Mouse (Mus musculus) granulocyte monocyte progenitor cell, adult 5-6 weeks (primary cell): Measurements from ENCODE around the gene Mettl5. TPM values are rescaled to one million over a fixed set of nuclear protein-coding genes. Genes with fewer than 3 reads are reported as not detected.
A peak's percentile ranks its signal among the peaks of the same experiment; 100 is the strongest.

Experiments
- ATAC-seq: replicated peaks from 2 replicates; pipeline ENCODE4 v1.8.0; 2016; ENCODE audit warnings: mild to moderate bottlenecking, moderate TSS enrichment, inconsistent platforms; ENCODE audit not compliant: poor library complexity, severe bottlenecking
- total RNA-seq, 2 experiments: library from RNA; stranded (forward) in 1 of 2; stranded (reverse) in 1 of 2; fragments of 200-712, 200-1000 nt in 1 of 2; fragments of >200 nt in 1 of 2; fragmentation: Nextera tagmentation in 1 of 2; gene quantifications; 2 replicates each; pipeline ENCODE4 v1.2.3; 2014 to 2017

Mettl5 gene
- total RNA-seq, 2 experiments from 2014 or later: 28.7 to 46.0 TPM

GRCm38 (mm10) chr2:69860972-69861452, 24.4 kb downstream of the Mettl5 start:
- ATAC-seq: peak; percentile 81

GRCm38 (mm10) chr2:69857882-69858281, 27.5 kb downstream of the Mettl5 start:
- ATAC-seq: no peak

GRCm38 (mm10) chr2:69856392-69856791, 29.0 kb downstream of the Mettl5 start:
- ATAC-seq: peak; percentile 56

DNA sequence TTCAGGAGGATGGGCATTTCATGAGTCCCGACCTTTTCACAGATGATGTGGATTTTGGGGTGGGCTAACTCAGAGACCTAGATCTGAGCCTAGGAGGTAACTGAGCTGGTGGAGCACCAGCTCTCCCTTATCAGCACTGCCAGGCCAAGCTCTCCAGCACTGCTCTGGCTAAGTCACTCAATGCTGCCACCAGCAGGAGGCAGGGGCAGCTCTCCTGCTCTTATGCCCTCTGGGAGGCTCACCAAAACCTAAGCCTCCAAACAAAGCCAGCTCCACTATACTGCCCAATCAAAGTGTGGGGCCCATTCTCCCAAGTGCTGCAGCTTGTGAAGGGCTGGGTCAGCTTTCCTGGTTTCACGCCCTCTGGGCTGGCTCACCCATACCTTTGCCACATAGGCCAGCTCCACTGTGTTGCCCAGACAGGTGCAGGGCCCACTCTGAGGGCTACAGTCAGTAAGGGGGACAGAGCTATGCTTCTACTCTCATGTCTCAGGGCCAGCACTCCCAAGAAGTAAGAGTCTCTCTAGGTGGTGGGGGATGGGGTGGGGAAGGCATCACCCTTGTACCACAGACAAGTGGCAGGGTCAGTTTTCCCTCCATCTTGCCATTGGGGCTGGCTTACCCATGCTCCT, 33.9 kb downstream of the Mettl5 start:
- ATAC-seq: no peak

- ATAC-seq: no peak
Measured at GRCm38 (mm10) chr2:69849215-69849614, 36.2 kb downstream of the Mettl5 start.

DNA sequence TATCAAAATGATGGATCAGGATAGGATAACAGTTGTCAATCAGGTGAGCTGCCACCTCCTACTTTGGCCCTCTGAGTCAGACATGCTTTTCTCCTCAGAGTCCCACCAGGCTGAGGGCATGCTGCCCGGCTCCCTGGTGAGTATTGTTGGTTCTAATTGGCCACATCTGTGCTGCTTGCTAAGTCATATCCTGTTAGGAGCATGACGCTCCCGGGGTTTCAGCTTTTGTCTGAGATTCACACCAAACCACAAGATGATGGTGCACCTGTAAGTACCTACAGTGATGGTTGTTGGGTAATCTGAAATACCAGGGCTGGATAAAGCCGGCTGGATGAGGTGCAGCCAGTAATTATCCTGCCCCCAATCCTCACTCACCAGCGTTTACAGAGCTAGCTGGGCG, 45.2 kb downstream of the Mettl5 start:
- ATAC-seq: no peak

- ATAC-seq: peak; percentile 86
Measured at GRCm38 (mm10) chr2:69838707-69839106, 46.7 kb downstream of the Mettl5 start.

DNA sequence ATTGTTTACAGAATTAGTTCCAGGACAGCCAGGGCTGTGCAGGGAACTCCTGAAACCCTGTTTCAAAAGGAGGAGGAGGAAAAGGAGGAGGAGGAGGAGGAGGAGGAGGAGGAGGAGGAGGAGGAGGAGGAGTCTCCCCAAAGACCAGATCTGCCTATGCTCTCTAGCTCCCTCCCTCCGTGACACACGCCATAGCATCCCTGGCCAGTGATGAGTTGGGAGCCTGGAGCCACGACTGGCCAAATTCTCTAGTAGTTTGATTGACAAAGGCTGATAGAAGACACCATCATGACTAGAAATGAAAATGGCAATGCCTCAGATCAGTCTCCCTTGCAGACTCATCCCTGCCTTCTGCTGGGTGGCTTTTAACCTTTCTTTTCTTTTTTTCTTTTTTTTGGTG, 47.4 kb downstream of the Mettl5 start:
- ATAC-seq: 0 out of 2 replicates have a peak, but pooled peaks have one; percentile 25

DNA sequence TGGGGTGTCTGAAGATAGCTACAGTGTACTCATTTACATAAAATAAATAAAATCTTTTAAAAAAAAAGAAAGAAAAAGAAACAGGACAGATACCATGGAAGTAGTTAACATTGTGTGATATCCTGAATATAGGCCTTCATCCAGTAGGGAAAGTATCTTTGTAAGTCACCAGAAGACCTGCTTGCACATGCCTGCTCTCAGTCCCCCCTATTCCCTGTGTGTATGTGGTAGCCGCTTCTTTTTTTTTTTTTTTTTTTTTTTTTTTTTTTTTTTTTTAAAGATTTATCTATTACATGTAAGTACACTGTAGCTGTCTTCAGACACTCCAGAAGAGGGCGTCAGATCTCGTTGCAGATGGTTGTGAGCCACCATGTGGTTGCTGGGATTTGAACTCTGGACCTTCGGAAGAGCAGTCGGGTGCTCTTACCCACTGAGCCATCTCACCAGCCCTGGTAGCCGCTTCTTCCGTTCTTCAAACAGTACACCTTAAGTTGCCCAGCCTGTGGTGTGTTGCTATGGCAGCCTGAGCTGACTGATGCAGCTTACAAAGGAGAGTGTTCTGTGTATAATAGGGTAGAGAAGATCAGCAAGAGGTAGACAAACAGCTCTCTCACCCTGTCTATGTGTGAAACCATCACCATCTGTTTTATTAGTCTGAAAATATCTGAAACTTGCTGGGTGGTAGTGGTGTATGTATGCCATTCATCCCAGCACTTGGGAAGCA, 48.0 kb downstream of the Mettl5 start:
- ATAC-seq: no peak

GRCm38 (mm10) chr2:69830116-69830515, 55.3 kb downstream of the Mettl5 start:
- ATAC-seq: no peak

DNA sequence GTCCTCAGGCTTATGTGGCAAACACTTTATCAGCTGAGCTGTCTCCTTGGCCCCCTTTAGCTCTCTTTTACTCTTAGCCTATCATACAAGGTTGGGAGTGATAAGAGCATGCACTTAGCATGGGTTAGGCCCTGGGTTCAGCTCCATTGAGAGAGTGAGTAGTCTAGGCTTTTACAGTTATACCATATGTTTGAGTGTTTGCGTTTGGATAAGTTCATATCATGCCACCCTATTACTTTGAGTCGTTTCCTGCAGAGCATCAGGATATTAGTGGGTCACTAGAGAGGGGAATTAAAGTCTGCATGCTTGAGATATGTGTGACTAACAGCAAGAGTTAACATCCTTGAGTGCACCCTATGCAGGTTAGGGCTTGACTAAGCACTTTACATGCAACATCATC, 55.7 kb downstream of the Mettl5 start:
- no peak for ATAC-seq

DNA sequence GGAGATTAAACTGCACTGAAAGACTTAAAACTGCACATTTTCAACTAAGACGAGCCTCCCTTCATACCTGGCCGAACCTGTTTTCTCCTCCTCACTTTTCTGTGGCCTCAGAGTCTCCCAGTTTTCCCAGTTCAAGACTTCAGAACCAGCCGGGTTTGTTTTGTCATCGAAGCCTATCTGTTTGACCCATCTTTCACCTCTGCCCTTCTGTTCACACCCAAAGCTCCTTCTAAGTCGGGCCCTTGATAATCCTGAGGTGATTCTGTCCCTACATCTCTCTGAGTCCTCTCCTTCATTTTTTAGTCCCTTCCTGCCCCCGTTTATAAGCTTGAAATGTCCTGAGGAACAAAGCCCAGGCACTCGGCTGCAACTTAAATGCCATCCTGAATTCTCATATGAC, 57.4 kb downstream of the Mettl5 start:
- no peak for ATAC-seq

DNA sequence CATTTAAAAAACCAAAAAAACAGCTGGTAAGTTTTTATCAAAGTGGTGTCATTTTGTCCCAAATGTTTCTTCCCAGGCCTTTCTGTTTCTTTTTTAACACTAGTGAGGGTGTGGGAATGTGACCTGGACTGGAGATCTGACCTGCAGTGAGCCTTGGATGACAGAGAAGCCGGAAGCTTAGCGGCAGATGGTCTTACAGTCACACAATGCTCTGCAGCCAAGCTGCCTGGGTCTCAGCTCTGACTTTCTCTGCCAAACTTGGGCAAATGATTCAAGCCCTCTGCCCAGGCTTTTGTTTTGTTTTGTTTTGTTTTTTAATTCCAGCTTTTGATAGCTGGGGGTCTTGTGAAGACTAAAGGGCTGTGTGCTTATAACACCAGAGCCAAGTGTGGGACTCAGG, 59.0 kb downstream of the Mettl5 start:
- ATAC-seq: no peak

DNA sequence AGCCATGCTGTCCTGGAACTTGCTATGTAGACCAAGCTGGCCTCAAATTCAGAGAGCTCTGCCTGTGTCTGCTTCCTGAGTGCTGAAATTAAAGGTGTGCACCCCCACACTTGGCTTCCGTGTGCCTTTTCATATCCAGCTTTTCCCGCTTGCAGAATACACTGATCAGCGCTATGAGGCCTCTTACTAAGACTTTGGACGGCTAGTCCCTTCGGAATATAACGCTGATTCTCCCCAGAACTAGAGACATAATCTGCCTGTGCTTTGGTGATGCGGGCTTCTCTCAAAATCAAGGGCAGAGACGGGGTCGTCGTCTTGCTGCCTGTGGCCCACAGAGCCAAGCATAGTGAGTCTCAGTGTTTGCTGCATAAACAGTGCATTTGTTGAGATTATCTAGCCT, 59.5 kb downstream of the Mettl5 start:
- ATAC-seq: no peak

GRCm38 (mm10) chr2:69823129-69823677, 62.2 kb downstream of the Mettl5 start:
- ATAC-seq: peak; percentile 30

DNA sequence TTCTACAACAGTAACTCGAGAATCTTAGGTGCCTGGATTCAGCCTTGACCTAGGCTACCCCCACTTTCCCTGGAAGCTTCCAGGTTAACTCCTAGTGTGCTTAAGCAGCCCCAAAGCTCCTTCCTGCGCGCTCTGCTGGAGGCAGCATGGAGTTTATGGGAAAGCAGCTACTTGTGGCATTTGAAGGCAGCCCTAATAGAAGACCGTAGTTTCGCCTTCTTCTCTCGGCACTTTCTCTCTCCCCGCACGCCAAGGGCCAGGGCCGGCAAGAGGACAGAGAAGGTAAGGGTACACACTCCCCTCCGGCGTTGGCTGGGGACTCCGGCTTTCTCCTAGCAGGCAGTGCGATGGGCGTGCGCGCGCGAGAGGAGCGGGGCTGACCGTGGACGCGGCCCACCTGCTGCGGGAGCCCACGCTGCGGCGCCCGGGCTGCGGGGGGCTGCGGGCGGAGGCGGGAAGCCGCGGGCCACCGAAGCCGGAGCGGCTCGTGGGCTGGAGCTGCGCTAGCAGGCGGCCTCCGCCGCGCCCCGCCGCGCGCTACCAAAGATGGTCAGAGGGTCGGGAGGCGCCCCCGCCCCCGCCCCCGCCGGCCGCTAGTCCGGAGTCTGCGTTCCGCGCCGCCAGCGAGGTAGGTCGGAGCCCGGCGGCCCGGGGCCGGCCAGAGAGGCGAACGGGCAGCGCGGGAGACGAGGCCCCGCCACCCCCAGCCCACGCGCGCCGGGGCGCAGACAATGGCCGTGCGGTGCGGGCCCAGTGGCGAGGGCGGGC, 62.9 kb downstream of the Mettl5 start:
- ATAC-seq: peak; percentile 33

DNA sequence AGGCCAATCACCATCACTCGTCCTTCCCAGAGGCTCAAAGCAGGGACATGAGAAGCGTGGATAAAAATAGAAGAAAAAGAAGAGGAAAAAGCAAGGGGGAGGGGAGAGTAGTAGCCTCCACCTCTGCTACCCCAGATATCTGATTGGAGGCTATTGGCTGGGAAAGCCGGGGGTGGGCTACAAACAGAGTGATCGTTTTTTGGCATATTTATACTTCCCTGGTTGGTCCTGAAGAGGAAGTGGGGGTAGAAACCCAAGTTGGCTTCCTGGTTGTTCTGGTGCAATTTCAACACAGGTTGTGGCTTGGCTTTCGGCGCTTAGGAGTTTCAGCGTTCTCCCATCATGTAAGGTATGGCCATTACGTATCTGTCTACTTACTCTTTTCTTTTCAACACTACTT, 63.7 kb downstream of the Mettl5 start, which contains the start of gene Klhl23:
Gene Klhl23, plus strand, starts transcription at position 234 of the 400 bp plus-strand sequence.
- peak; percentile 91 for ATAC-seq
